Mouse (Mus musculus): ENCODE measurements around the gene Cr2. TPM values are rescaled to one million over a fixed set of nuclear protein-coding genes. Genes with fewer than 3 reads are reported as not detected.

The Cr2 gene
- polyA plus RNA-seq, 1 experiment: 0.29 TPM

DNA sequence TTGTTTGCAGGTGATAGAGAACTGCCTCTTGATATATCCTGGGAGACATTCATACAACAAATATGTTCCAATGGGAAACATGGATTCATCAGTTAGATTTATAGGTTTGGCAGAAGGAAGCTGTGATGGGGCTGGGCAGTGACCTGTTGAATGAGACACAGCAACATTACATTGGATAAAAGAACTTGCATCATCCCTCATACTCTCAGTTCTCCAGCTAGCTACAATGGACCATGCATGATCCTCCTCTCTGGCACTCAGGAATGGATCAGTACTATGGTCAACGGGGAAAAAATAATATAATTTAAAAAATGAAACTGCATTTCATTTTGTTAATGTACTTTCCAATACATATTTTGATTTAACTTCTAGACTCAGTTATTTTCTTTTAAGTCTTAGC lies 46.6 kb downstream of the Cr2 start:
- Histone ChIP-seq H3K27ac (ENCODE audit: insufficient read depth, low read length) (no peak overlapping the region), H3K4me3 (ENCODE audit: insufficient read depth, low read length) (no peak overlapping the region), H3K4me1 (ENCODE audit: control insufficient read depth, insufficient read depth, low read length) (peaks cover 1% of the 10 kb centered on the region; the same call in 1 of the 2 replicates)
- TF ChIP-seq POLR2A (IDR thresholded peaks at IDR 0.05; ENCODE audit: extremely low read depth, insufficient read depth, low read length) (no peak), CTCF (IDR thresholded peaks at IDR 0.05; ENCODE audit: extremely low read depth, insufficient read depth, low read length) (no peak)

DNA sequence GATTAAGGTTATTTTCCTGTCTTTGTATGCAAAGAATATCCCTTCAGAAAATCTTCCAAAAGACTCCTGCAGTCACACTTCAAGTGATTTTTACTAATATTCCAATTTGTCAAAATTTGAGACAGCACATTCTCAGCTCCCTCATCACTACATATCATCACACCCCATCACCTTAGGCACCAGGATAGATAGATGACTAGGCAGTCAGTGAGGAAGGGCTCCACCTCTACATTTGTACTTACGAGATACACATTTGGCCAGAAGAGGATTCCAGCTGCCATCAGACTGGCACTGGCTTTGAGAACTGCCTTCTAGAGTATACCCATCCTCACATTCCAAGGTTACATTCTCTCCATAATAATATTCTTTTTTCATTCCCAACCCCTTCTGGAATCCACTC lies 62.1 kb downstream of the Cr2 start:
- no peak overlapping the region for H3K27ac ChIP-seq (ENCODE audit: insufficient read depth, low read length)
- TF ChIP-seq POLR2A (IDR thresholded peaks at IDR 0.05; ENCODE audit: extremely low read depth, insufficient read depth, low read length): no peak
- TF ChIP-seq CTCF (IDR thresholded peaks at IDR 0.05; ENCODE audit: extremely low read depth, insufficient read depth, low read length): no peak
- no peak overlapping the region for H3K4me3 ChIP-seq (ENCODE audit: insufficient read depth, low read length)
- no peaks in the 10 kb centered on the region for H3K4me1 ChIP-seq (ENCODE audit: control insufficient read depth, insufficient read depth, low read length)

GRCm38 (mm10) chr1:195113621-195114020 lies 62.9 kb downstream of the Cr2 start:
- H3K27ac ChIP-seq (ENCODE audit: insufficient read depth, low read length): no peak overlapping the region
- TF ChIP-seq CTCF (IDR thresholded peaks at IDR 0.05; ENCODE audit: extremely low read depth, insufficient read depth, low read length) (no peak), POLR2A (IDR thresholded peaks at IDR 0.05; ENCODE audit: extremely low read depth, insufficient read depth, low read length) (no peak)
- H3K4me3 ChIP-seq (ENCODE audit: insufficient read depth, low read length): no peak overlapping the region
- H3K4me1 ChIP-seq (ENCODE audit: control insufficient read depth, insufficient read depth, low read length): no peaks in the 10 kb centered on the region

- H3K27ac ChIP-seq (ENCODE audit: insufficient read depth, low read length): no peak overlapping the region
- no peak for TF ChIP-seq CTCF (IDR thresholded peaks at IDR 0.05; ENCODE audit: extremely low read depth, insufficient read depth, low read length)
- no peak for TF ChIP-seq POLR2A (IDR thresholded peaks at IDR 0.05; ENCODE audit: extremely low read depth, insufficient read depth, low read length)
- no peaks in the 10 kb centered on the region for H3K4me1 ChIP-seq (ENCODE audit: control insufficient read depth, insufficient read depth, low read length)
- no peak overlapping the region for H3K4me3 ChIP-seq (ENCODE audit: insufficient read depth, low read length)
These were observed 75.8 kb downstream of the Cr2 start for GRCm38 (mm10) chr1:195100693-195101092.

GRCm38 (mm10) chr1:195098004-195098403 lies 78.5 kb downstream of the Cr2 start:
- H3K27ac ChIP-seq (ENCODE audit: insufficient read depth, low read length): no peak overlapping the region
- H3K4me1 ChIP-seq (ENCODE audit: control insufficient read depth, insufficient read depth, low read length): no peaks in the 10 kb centered on the region
- H3K4me3 ChIP-seq (ENCODE audit: insufficient read depth, low read length): no peak overlapping the region
- TF ChIP-seq CTCF (IDR thresholded peaks at IDR 0.05; ENCODE audit: extremely low read depth, insufficient read depth, low read length): no peak

DNA sequence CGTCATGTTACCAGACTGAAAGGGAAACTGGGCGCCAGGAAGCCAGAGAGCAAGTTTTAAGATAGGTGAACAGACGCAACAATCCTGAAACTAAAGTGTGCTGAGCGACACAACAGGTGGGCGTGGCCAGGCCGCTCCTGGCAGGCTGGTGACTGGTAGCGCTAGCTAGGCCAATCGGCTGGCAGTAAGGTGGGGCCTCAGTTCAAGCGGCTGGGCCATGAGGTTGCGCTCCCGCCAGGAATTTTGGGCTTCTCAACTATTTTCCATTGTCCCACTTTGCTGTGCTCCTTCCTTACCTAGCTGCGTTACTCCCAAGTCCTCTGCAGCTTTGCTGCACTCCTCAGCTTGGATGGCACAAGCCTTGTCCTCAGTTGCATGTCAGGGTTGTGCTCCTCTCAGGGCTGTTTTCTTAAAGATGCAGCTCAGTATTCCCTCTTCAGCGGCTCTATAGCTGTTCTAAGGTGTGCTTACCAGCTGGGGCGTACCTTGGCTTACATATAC lies 84.2 kb downstream of the Cr2 start, which contains the start of gene Cd46:
Cd46 (minus strand) TSS at position 30 of the 501 bp plus-strand sequence.
- Histone ChIP-seq H3K4me3 (ENCODE audit: insufficient read depth, low read length) (peak within 1 kb of the TSS; percentile 15), H3K27ac (ENCODE audit: insufficient read depth, low read length) (no peak within 1 kb of the TSS), H3K4me1 (ENCODE audit: control insufficient read depth, insufficient read depth, low read length) (no peaks in the 10 kb centered on the region)
- TF ChIP-seq POLR2A (IDR thresholded peaks at IDR 0.05; ENCODE audit: extremely low read depth, insufficient read depth, low read length) (no peak), CTCF (IDR thresholded peaks at IDR 0.05; ENCODE audit: extremely low read depth, insufficient read depth, low read length) (no peak)

- peak overlapping the region; percentile 15 for H3K4me3 ChIP-seq (ENCODE audit: insufficient read depth, low read length)
- no peak overlapping the region for H3K27ac ChIP-seq (ENCODE audit: insufficient read depth, low read length)
- H3K4me1 ChIP-seq (ENCODE audit: control insufficient read depth, insufficient read depth, low read length): no peaks in the 10 kb centered on the region
- TF ChIP-seq CTCF (IDR thresholded peaks at IDR 0.05; ENCODE audit: extremely low read depth, insufficient read depth, low read length) (no peak), POLR2A (IDR thresholded peaks at IDR 0.05; ENCODE audit: extremely low read depth, insufficient read depth, low read length) (no peak)
These were observed 84.8 kb downstream of the Cr2 start for GRCm38 (mm10) chr1:195091699-195092219.

Other genes with a start within 250 kb of the Cr2 start
- 85.9 and 99.4 TPM in 2 replicates for gene Cd34, start 237.9 kb downstream of the Cr2 start, polyA plus RNA-seq (2012; rRNA removed)
- gene Cd46, start 84.5 kb downstream of the Cr2 start, polyA plus RNA-seq (2012; rRNA removed): 8.0 and 9.6 TPM in 2 replicates
- gene Cr1l, start 45.1 kb downstream of the Cr2 start, polyA plus RNA-seq (2012; rRNA removed): 28.9 and 31.4 TPM in 2 replicates

Measured in cortical plate, adult 2 months (tissue).